Mouse (Mus musculus) G1E (cell line): ENCODE results near the gene Bace2. TPM values are rescaled to one million over a fixed set of nuclear protein-coding genes. Genes with fewer than 3 reads are reported as not detected.

Experiments used
- ATAC-seq: 2 replicates; pipeline ENCODE4 v1.8.0; 2016; ENCODE audit warnings: mild to moderate bottlenecking; ENCODE audit not compliant: insufficient number of reproducible peaks, poor library complexity, low FRiP score, severe bottlenecking; ENCODE audit errors: extremely low read depth
- DNase-seq: peaks from one replicate; pipeline ENCODE4 v3.0.0; 2012; ENCODE audit warnings: low spot score
- H3K27me3 ChIP-seq: 2 replicates; pipeline ENCODE4 v1.6.1; 2012; ENCODE audit warnings: mild to moderate bottlenecking, low read length, inconsistent platforms; ENCODE audit not compliant: insufficient read depth
- H3K36me3 ChIP-seq: replicated peaks from 2 replicates; pipeline ENCODE3; 2012; ENCODE audit warnings: mild to moderate bottlenecking, inconsistent platforms
- H3K4me1 ChIP-seq: 2 replicates; pipeline ENCODE4 v1.6.1; 2012; ENCODE audit warnings: low read depth, low read length, inconsistent platforms, mixed read lengths; ENCODE audit not compliant: insufficient read depth
- H3K4me3 ChIP-seq: 2 replicates; pipeline ENCODE4 v1.5.1; 2012; ENCODE audit warnings: low read depth, mild to moderate bottlenecking, inconsistent platforms, low read length, moderate library complexity, mixed read lengths
- H3K9me3 ChIP-seq: replicated peaks from 2 replicates; pipeline ENCODE4 v1.6.1; 2012; ENCODE audit warnings: inconsistent platforms
- CTCF ChIP-seq: IDR thresholded peaks from 2 replicates; pipeline ENCODE4 v1.5.1; 2012; ENCODE audit warnings: low read depth, low read length, inconsistent platforms, mixed read lengths
- GATA1 ChIP-seq: IDR thresholded peaks from 2 replicates; pipeline ENCODE4 v1.6.1; 2012; ENCODE audit warnings: borderline replicate concordance, low read length, inconsistent platforms, mixed read lengths
- GATA2 ChIP-seq: IDR thresholded peaks from 2 replicates; pipeline ENCODE4 v1.6.1; 2012; ENCODE audit warnings: low read depth, low read length, inconsistent platforms, borderline replicate concordance
- POLR2AphosphoS5 ChIP-seq: IDR thresholded peaks from 2 replicates; pipeline ENCODE4 v1.6.1; 2012; ENCODE audit warnings: low read depth, low read length, inconsistent platforms; ENCODE audit not compliant: insufficient replicate concordance
- TAL1 ChIP-seq: conservative IDR thresholded peaks from 2 replicates; pipeline ENCODE4 v1.6.1; 2012; ENCODE audit warnings: low read depth, low read length, inconsistent platforms, mixed read lengths
- polyA plus RNA-seq: library from polyadenylated mRNA; stranded (reverse); fragments of >175 nt; gene quantifications from 2 replicates; pipeline ENCODE4 v1.2.3, GENCODE M21; 2012
- total RNA-seq, 2 experiments: library from RNA; stranded (forward) in 1 of 2; stranded (reverse) in 1 of 2; fragments of 200-1000 nt in 1 of 2; fragments of >200 nt in 1 of 2; fragmentation: Nextera tagmentation in 1 of 2; gene quantifications; 2 replicates each; pipeline ENCODE4 v1.2.3; 2014 to 2017

The Bace2 gene
- total and polyA plus RNA-seq, 3 experiments, result 0.27 TPM; not detected in 2

- no peak overlapping the region for H3K4me3 ChIP-seq
- ATAC-seq, result no peak
- no peaks in the 10 kb centered on the region for H3K4me1 ChIP-seq
- no peaks in the 10 kb centered on the region for H3K36me3 ChIP-seq
- no peak for TF ChIP-seq TAL1
- TF ChIP-seq POLR2AphosphoS5, result no peak
- TF ChIP-seq GATA2, result no peak
- no peak for TF ChIP-seq CTCF
- no peak for TF ChIP-seq GATA1
- H3K27me3 ChIP-seq, result peaks cover 4% of the 10 kb centered on the region; the same call in 1 of the 2 replicates
- DNase-seq, result no peak
- no peaks in the 10 kb centered on the region for H3K9me3 ChIP-seq
Observed at GRCm38 (mm10) chr16:97461271-97461670, 104.7 kb downstream of the Bace2 start.

GRCm38 (mm10) chr16:97462481-97463181, 106.1 kb downstream of the Bace2 start, which contains the start of gene Mx1:
TSS of gene Mx1 (minus strand) at chr16:97462907.
- Histone ChIP-seq H3K4me1 (no peaks in the 10 kb centered on the region), H3K36me3 (no peaks in the 10 kb centered on the region), H3K27me3 (peaks cover 4% of the 10 kb centered on the region; the same call in 1 of the 2 replicates), H3K9me3 (no peaks in the 10 kb centered on the region), H3K4me3 (no peak within 1 kb of the TSS)
- no peak for ATAC-seq
- TF ChIP-seq POLR2AphosphoS5 (no peak), TAL1 (no peak), GATA1 (no peak), GATA2 (no peak), CTCF (no peak)
- DNase-seq, result no peak

GRCm38 (mm10) chr16:97466182-97466957, 109.8 kb downstream of the Bace2 start:
- DNase-seq, result no peak
- Histone ChIP-seq H3K27me3 (peaks cover 4% of the 10 kb centered on the region; the same call in 1 of the 2 replicates), H3K36me3 (no peaks in the 10 kb centered on the region), H3K9me3 (no peaks in the 10 kb centered on the region), H3K4me1 (no peaks in the 10 kb centered on the region; the same call in 1 of the 2 replicates), H3K4me3 (no peak overlapping the region)
- no peak for TF ChIP-seq POLR2AphosphoS5
- no peak for TF ChIP-seq CTCF
- TF ChIP-seq TAL1, result no peak
- TF ChIP-seq GATA1, result no peak
- no peak for TF ChIP-seq GATA2
- no peak for ATAC-seq

- TF ChIP-seq GATA2 (no peak), GATA1 (no peak), TAL1 (no peak), CTCF (no peak), POLR2AphosphoS5 (no peak)
- no peak for DNase-seq
- Histone ChIP-seq H3K27me3 (peaks cover 4% of the 10 kb centered on the region; the same call in 1 of the 2 replicates), H3K4me1 (no peaks in the 10 kb centered on the region; the same call in 1 of the 2 replicates), H3K4me3 (no peak overlapping the region), H3K9me3 (no peaks in the 10 kb centered on the region), H3K36me3 (no peaks in the 10 kb centered on the region)
- no peak for ATAC-seq
Observed at GRCm38 (mm10) chr16:97467472-97467871, 110.9 kb downstream of the Bace2 start.

- Histone ChIP-seq H3K9me3 (no peaks in the 10 kb centered on the region), H3K36me3 (no peaks in the 10 kb centered on the region), H3K4me3 (no peak overlapping the region), H3K27me3 (peaks cover 4% of the 10 kb centered on the region; the same call in 1 of the 2 replicates), H3K4me1 (no peaks in the 10 kb centered on the region; the same call in 1 of the 2 replicates)
- DNase-seq (no peak), ATAC-seq (0 out of 2 replicates have a peak, but pooled peaks have one; percentile 22)
- no peak for TF ChIP-seq CTCF
- TF ChIP-seq GATA2, result no peak
- no peak for TF ChIP-seq POLR2AphosphoS5
- no peak for TF ChIP-seq TAL1
- TF ChIP-seq GATA1, result no peak
Observed at GRCm38 (mm10) chr16:97467993-97468791, 111.7 kb downstream of the Bace2 start.
